ENCODE assay signal across 10 mouse cellular contexts in genomic region chr4:132259248-132259647, GRCm38 (mm10). TPM values are rescaled to one million over a fixed set of nuclear protein-coding genes. Genes with fewer than 3 reads are reported as not detected.
A peak's percentile ranks its signal among the peaks of the same experiment; 100 is the strongest.
DNase-seq lines count a peak whose midpoint lies in the region; ATAC-seq and TF ChIP-seq lines count a peak whose summit lies in the region.
"Had no signal": no experiment of that assay in that cellular context is flagged by ENCODE, and none has a peak within 500 bp of the region (broad histone marks: within the 10 kb centered on the region; RNA-seq: fewer than 3 reads in every experiment).

No protein-coding gene starts in this region.

- H3K4me1 ChIP-seq in lung, embryonic 14.5 days (ENCODE audit: insufficient read depth) = peaks cover 14% of the 10 kb centered on the region; the same call in 1 of the 2 replicates
- H3K4me1 ChIP-seq in neural tube, embryonic 13.5 days (replicated peaks) = peaks cover 30% of the 10 kb centered on the region

- no peaks in the 10 kb centered on the region for H3K9me3 ChIP-seq in lung, embryonic 14.5 days (ENCODE audit: low read depth, low read length)
- H3K9me3 ChIP-seq in neural tube, embryonic 13.5 days = no peaks in the 10 kb centered on the region

- no peak overlapping the region for H3K4me3 ChIP-seq in lung, embryonic 14.5 days (ENCODE audit: low read depth, low read length)
- no peak overlapping the region for H3K4me3 ChIP-seq in neural tube, embryonic 13.5 days

- no peak overlapping the region for H3K27ac ChIP-seq in lung, embryonic 14.5 days (ENCODE audit: low read depth)
- H3K27ac ChIP-seq in neural tube, embryonic 13.5 days (replicated peaks) = no peak overlapping the region

- 75% methylated on average over 4 of the region's 4 CpGs for WGBS in lung, embryonic 14.5 days
- WGBS in neural tube, embryonic 13.5 days = 90% methylated on average over 4 of the region's 4 CpGs

- H3K4me2 ChIP-seq in lung, embryonic 14.5 days = peak overlapping the region; percentile 89
- H3K4me2 ChIP-seq in neural tube, embryonic 13.5 days = peak overlapping the region; percentile 89

- intact Hi-C loops in heart, postnatal 25 days (cut with DNase I) = no loop called here
- intact Hi-C loops in heart, postnatal 10 days (cut with DNase I) = loop anchor here (2.0 kb wide), 1 partner anchor 46 kb away; the partner anchor contains the start of gene Ythdf2

- no peaks in the 10 kb centered on the region for H3K27me3 ChIP-seq in lung, embryonic 14.5 days (ENCODE audit: insufficient read depth, low read length)
- H3K27me3 ChIP-seq in neural tube, embryonic 13.5 days = no peaks in the 10 kb centered on the region

- TF ChIP-seq CTCF in lung, embryonic 14.5 days (IDR thresholded peaks at IDR 0.05; ENCODE audit: low read depth) = no peak

- ATAC-seq in lung, embryonic 14.5 days (ENCODE audit: insufficient read depth) = no peak
- ATAC-seq in neural tube, embryonic 13.5 days (ENCODE audit: low read depth) = no peak
- ATAC-seq in frontal cortex, adult (ENCODE audit: low TSS enrichment) = no peak

- no peak overlapping the region for H3K9ac ChIP-seq in lung, embryonic 14.5 days
- H3K9ac ChIP-seq in neural tube, embryonic 13.5 days = peak overlapping the region; percentile 26; the same call in 1 of the 2 replicates

- peak; percentile 14 for DNase-seq in heart, adult 8-10 months (ENCODE audit: low spot score)
- no peak for DNase-seq in heart, postnatal 25 days (ENCODE audit: low spot score)
- DNase-seq in lung, embryonic 14.5 days = no peak
- DNase-seq in lung, adult 18-20 months = no peak
- DNase-seq in heart, postnatal 10 days = peak; percentile 30 to 42
- DNase-seq in T-cell, adult 2 months (ENCODE audit: low spot score) = no peak
- DNase-seq: adrenal gland, adult 8-10 months; gastrocnemius, postnatal 36 days had no signal

- peaks cover 6% of the 10 kb centered on the region; the same call in 1 of the 2 replicates for H3K36me3 ChIP-seq in lung, embryonic 14.5 days (ENCODE audit: insufficient read depth)
- no peaks in the 10 kb centered on the region for H3K36me3 ChIP-seq in neural tube, embryonic 13.5 days

RNA-seq across cellular contexts. Expression of gene Gmeb1, which starts 2.2 kb away (rescaled TPM):
- 10 to 100 TPM in 1 of 4 experiments, 1 to 10 TPM in 3; 8.6 to 11.5 (median 9.1) TPM for total RNA-seq in heart, adult 8-10 months (2022)
- 10 to 100 TPM; 10.5 to 11.5 TPM for total RNA-seq in heart, postnatal 25 days (2021)
- 33.1 and 39.5 TPM in 2 replicates for polyA plus RNA-seq in lung, embryonic 14.5 days (2014; fragmentation: Nextera tagmentation; extraction: Ambion mirVana)
- total RNA-seq in heart, postnatal 10 days (2021) = 10 to 100 TPM; 14.5 TPM
- polyA plus RNA-seq in neural tube, embryonic 13.5 days (2015; fragmentation: Nextera tagmentation; extraction: Ambion mirVana) = 40.8 and 44.1 TPM in 2 replicates

RNA-seq across cellular contexts. Expression of gene Taf12, which starts 14.9 kb away (rescaled TPM):
- 10 to 100 TPM; 29.4 to 35.8 (median 33.0) TPM for total RNA-seq in heart, adult 8-10 months (2022)
- total RNA-seq in heart, postnatal 25 days (2021) = 10 to 100 TPM; 30.2 TPM
- 48.7 and 49.1 TPM in 2 replicates for polyA plus RNA-seq in lung, embryonic 14.5 days (2014; fragmentation: Nextera tagmentation; extraction: Ambion mirVana)
- 10 to 100 TPM; 21.8 to 28.0 TPM for total RNA-seq in heart, postnatal 10 days (2021)
- polyA plus RNA-seq in neural tube, embryonic 13.5 days (2015; fragmentation: Nextera tagmentation; extraction: Ambion mirVana) = 43.2 and 45.3 TPM in 2 replicates

RNA-seq across cellular contexts. Expression of gene Rab42, which starts 43.9 kb away (rescaled TPM):
- 1 to 10 TPM in 2 of 4 experiments, under 1 TPM in 1, not detected in 1; 0.59 to 2.6 (median 1.7) TPM for total RNA-seq in heart, adult 8-10 months (2022)
- total RNA-seq in heart, postnatal 25 days (2021) = 1 to 10 TPM in 1 of 2 experiments, under 1 TPM in 1; 0.57 to 1.1 TPM
- 1.2 and 1.9 TPM in 2 replicates for polyA plus RNA-seq in lung, embryonic 14.5 days (2014; fragmentation: Nextera tagmentation; extraction: Ambion mirVana)
- total RNA-seq in heart, postnatal 10 days (2021) = 1 to 10 TPM; 1.1 TPM
- 1.1 and 1.7 TPM in 2 replicates for polyA plus RNA-seq in neural tube, embryonic 13.5 days (2015; fragmentation: Nextera tagmentation; extraction: Ambion mirVana)
- total RNA-seq: gastrocnemius, postnatal 36 days had no signal

RNA-seq across cellular contexts. Expression of gene Ythdf2, which starts 47.1 kb away (rescaled TPM):
- 10 to 100 TPM; 23.8 to 27.1 (median 26.5) TPM for total RNA-seq in heart, adult 8-10 months (2022)
- 10 to 100 TPM; 26.1 to 27.9 TPM for total RNA-seq in heart, postnatal 25 days (2021)
- polyA plus RNA-seq in lung, embryonic 14.5 days (2014; fragmentation: Nextera tagmentation; extraction: Ambion mirVana) = 121 and 132 TPM in 2 replicates
- 10 to 100 TPM; 40.0 to 42.4 TPM for total RNA-seq in heart, postnatal 10 days (2021)
- 123 and 125 TPM in 2 replicates for polyA plus RNA-seq in neural tube, embryonic 13.5 days (2015; fragmentation: Nextera tagmentation; extraction: Ambion mirVana)

Comparison
In these comparisons a context has a peak if more than half of its experiments do, and no peak if none do; other contexts are left out.
1. DNase-seq: peak in heart, adult 8-10 months (single experiment) and heart, postnatal 10 days (2 of 2); none in heart, postnatal 25 days (single experiment), lung, embryonic 14.5 days (single experiment), lung, adult 18-20 months (0 of 2) and T-cell, adult 2 months (single experiment).